Mouse (Mus musculus): ENCODE measurements around the gene Mfap2. TPM values are rescaled to one million over a fixed set of nuclear protein-coding genes. Genes with fewer than 3 reads are reported as not detected.

The Mfap2 gene
- polyA plus RNA-seq (2014; fragmentation: Nextera tagmentation; extraction: Ambion mirVana) = 107 and 128 TPM in 2 replicates

DNA sequence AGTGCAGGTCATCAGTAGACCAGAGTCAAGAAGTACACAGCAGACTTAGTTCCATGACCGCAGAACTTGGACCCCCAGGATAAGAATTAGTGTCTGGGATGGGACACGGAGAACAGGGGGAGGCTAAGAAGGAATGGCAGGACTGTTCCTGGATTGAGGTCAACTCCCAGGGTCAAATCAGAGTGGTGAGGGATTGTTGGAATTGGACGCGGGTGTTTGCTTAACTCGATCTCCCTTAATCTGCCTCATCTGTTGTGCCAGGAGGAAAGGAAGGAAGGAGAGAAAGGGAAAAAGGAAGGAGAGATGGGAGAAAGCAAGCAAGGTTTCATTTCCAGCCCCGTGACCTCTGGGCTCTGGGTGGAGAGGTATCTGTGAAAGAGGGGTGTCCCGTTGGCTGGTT is at the start of gene Mfap2:
Gene Mfap2 (plus strand): TSS at position 301 of the 400 bp plus-strand sequence.
- Histone ChIP-seq H3K4me3 (ENCODE audit: low read depth, low read length) (peak within 1 kb of the TSS; percentile 51), H3K4me1 (replicated peaks; ENCODE audit: control insufficient read depth, insufficient read depth, low read length) (peaks cover 16% of the 10 kb centered on the region), H3K27me3 (replicated peaks; ENCODE audit: control insufficient read depth, insufficient read depth, low read length) (peaks cover 16% of the 10 kb centered on the region), H3K9ac (ENCODE audit: low read depth, low read length) (peak within 1 kb of the TSS; percentile 58), H3K4me2 (peak within 1 kb of the TSS; percentile 66), H3K9me3 (ENCODE audit: control insufficient read depth, low read length) (no peaks in the 10 kb centered on the region), H3K36me3 (ENCODE audit: control insufficient read depth, insufficient read depth, low read length) (peaks cover 16% of the 10 kb centered on the region), H3K27ac (ENCODE audit: low read depth, low read length) (peak within 1 kb of the TSS; percentile 17; the same call in 1 of the 2 replicates)
- no peak for DNase-seq (ENCODE audit: low spot score)
- no peak for ATAC-seq (replicated peaks; ENCODE audit: low FRiP score)
- 23% methylated on average over 7 of the region's 7 CpGs for WGBS

DNA sequence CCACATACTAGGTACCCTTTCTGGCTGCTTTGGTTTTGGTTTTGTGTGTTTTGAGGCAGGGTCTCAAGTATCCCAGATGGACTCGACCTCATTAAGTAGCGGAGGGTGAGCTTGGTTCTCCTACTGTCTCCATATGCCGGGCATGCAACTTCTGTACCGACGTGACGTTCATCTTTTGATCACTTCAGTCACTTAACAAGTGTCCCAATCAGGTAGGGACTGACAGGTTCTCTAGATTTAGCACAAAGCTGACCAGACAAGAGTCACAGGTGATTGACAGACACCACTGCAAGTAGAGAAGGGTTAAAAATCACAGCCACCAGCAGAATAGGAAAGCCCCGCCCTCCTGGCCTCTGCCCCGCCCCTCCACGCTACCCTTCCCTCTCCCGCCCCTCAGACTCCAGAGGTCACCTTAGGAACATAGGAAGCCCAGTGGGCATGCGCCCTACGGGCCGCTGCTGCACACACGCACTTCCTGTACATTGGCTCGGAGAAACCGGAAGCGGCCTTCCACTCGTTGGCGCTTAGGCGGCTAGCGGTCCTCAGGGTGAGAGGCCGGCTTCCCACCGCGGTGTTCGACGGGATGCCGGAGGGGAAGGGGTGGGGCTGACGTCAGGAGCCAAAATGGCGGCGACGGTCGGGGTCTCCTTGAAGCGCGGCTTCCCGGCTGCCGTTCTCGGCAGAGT is 49.3 kb upstream of the Mfap2 start, which contains the start of gene Sdhb:
Gene Sdhb (plus strand): TSS at position 423 of the 686 bp plus-strand sequence.
- H3K4me2 ChIP-seq = peak within 1 kb of the TSS; percentile 70
- H3K9ac ChIP-seq (ENCODE audit: low read depth, low read length) = peak within 1 kb of the TSS; percentile 92
- no peaks in the 10 kb centered on the region for H3K36me3 ChIP-seq (ENCODE audit: control insufficient read depth, insufficient read depth, low read length)
- peak within 1 kb of the TSS; percentile 67; the same call in 1 of the 2 replicates for H3K27ac ChIP-seq (ENCODE audit: low read depth, low read length)
- peak; percentile 94 for DNase-seq (ENCODE audit: low spot score)
- peaks cover 21% of the 10 kb centered on the region for H3K4me1 ChIP-seq (replicated peaks; ENCODE audit: control insufficient read depth, insufficient read depth, low read length)
- H3K4me3 ChIP-seq (ENCODE audit: low read depth, low read length) = peak within 1 kb of the TSS; percentile 92
- no peaks in the 10 kb centered on the region for H3K9me3 ChIP-seq (ENCODE audit: control insufficient read depth, low read length)
- 5% methylated on average over 37 of the region's 37 CpGs for WGBS
- H3K27me3 ChIP-seq (replicated peaks; ENCODE audit: control insufficient read depth, insufficient read depth, low read length) = 0 out of 2 replicates have a peak, but pooled peaks cover 5% of the 10 kb centered on the region
- ATAC-seq (replicated peaks; ENCODE audit: low FRiP score) = peak; percentile 96

DNA sequence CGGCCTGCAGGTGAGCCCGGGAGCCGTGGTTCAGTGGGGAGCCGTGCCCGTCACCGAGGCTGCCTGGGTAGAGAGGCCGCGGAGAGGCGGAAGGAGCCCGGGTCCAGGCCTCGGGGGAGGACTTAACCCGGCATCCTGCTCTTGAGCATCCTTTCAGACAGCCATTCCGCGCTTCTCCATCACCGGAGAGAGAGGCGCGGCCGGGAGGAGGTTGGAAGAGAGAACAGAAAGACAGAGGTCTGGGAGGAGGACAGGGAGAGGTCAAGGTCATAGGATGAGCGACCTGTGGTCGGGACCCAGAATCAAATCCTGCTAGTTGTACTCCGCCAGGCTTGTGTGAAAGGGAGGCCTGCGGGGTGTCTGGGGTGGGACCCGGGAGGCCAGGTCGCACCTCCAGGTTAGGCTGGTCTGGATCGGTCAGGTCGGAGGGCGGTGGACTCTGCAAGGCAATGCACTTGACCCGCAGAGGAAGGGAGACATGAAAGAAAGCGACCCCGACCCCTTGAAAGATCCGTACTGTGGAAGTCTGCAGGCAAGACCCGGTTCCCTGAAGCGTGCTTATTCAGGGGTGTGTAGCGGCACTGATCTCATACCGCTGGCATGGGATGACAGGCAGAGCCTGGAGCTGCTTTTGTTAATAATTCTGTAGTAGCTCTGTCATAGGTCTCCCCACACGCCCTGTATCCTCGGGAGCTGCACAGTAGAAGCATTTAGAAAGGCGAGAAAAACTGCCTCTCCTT is 48.6 kb upstream of the Mfap2 start:
- Histone ChIP-seq H3K36me3 (ENCODE audit: control insufficient read depth, insufficient read depth, low read length) (peaks cover 2% of the 10 kb centered on the region; the same call in 1 of the 2 replicates), H3K9me3 (ENCODE audit: control insufficient read depth, low read length) (no peaks in the 10 kb centered on the region), H3K4me3 (ENCODE audit: low read depth, low read length) (peak overlapping the region; percentile 92), H3K27ac (ENCODE audit: low read depth, low read length) (peak overlapping the region; percentile 67; the same call in 1 of the 2 replicates), H3K4me1 (replicated peaks; ENCODE audit: control insufficient read depth, insufficient read depth, low read length) (peaks cover 23% of the 10 kb centered on the region), H3K4me2 (peak overlapping the region; percentile 70), H3K9ac (ENCODE audit: low read depth, low read length) (peak overlapping the region; percentile 92), H3K27me3 (replicated peaks; ENCODE audit: control insufficient read depth, insufficient read depth, low read length) (0 out of 2 replicates have a peak, but pooled peaks cover 4% of the 10 kb centered on the region)
- DNase-seq (ENCODE audit: low spot score) (peak; percentile 59), ATAC-seq (replicated peaks; ENCODE audit: low FRiP score) (peak; percentile 10; the same call in 1 of the 2 replicates)
- 1% methylated on average over 38 of the region's 38 CpGs for WGBS

DNA sequence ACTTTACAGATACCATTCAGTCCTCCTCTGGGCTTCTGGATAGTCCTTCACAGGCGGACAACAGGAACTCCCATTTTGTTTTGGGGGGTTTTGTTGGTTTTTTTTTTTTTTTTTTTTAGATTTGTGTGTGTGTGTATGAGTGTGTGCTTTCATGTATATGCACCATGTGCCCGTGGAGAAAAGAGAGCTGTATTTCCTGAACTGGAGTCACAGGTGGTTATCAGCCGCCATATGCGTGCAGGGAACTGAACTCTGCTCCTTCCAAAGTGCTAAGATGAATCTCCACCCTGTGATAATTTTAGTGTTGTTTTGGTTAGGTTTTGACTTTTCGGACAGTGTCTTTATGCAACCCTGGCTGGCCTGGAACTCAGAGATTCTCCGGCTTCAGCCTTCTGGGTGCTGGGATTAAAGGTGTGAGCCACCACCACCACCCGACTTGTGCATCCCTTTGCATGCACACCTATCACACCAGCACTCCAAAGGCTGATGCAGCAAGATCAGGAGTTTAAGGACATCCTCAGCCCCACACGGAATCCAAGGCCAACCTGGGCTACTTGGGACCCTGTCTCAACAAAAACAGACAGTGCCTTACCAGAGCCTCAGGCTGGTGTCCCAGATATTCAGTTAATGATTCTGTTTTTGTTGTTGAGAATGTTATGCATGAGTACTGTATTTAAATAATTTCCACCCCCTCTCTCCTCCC is 47.9 kb upstream of the Mfap2 start:
- Histone ChIP-seq H3K27ac (ENCODE audit: low read depth, low read length) (0 out of 2 replicates have a peak overlapping the region, but pooled peaks have one; percentile 40), H3K4me3 (ENCODE audit: low read depth, low read length) (peak overlapping the region; percentile 92), H3K9me3 (ENCODE audit: control insufficient read depth, low read length) (no peaks in the 10 kb centered on the region), H3K36me3 (ENCODE audit: control insufficient read depth, insufficient read depth, low read length) (peaks cover 2% of the 10 kb centered on the region; the same call in 1 of the 2 replicates), H3K27me3 (replicated peaks; ENCODE audit: control insufficient read depth, insufficient read depth, low read length) (no peaks in the 10 kb centered on the region), H3K9ac (ENCODE audit: low read depth, low read length) (peak overlapping the region; percentile 92), H3K4me2 (peak overlapping the region; percentile 70), H3K4me1 (replicated peaks; ENCODE audit: control insufficient read depth, insufficient read depth, low read length) (peaks cover 23% of the 10 kb centered on the region)
- 53% methylated on average over 8 of the region's 8 CpGs for WGBS
- ATAC-seq (replicated peaks; ENCODE audit: low FRiP score) = no peak
- no peak for DNase-seq (ENCODE audit: low spot score)

DNA sequence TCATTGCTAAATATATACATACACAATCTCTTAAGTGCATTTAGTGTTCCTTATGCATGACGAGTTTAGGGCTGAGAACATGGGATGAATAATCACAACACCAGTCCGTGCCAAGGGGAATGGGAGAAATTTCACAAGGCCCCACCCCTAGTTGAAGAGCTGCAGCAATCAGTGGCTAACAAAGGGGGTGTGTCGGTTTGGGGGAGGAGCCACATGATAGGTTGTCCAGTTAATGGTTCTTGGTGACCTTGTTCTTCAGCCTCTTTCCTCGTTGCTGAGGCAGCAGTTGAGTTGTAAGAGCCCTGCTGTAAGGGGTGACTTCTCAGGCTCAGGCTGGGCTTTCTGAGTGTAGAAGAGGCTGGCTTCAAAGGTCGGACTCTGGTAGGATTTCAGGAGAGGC is 47.3 kb upstream of the Mfap2 start:
- Histone ChIP-seq H3K36me3 (ENCODE audit: control insufficient read depth, insufficient read depth, low read length) (peaks cover 2% of the 10 kb centered on the region; the same call in 1 of the 2 replicates), H3K4me2 (peak overlapping the region; percentile 70), H3K9me3 (ENCODE audit: control insufficient read depth, low read length) (no peaks in the 10 kb centered on the region), H3K9ac (ENCODE audit: low read depth, low read length) (no peak overlapping the region), H3K27ac (ENCODE audit: low read depth, low read length) (no peak overlapping the region), H3K4me1 (replicated peaks; ENCODE audit: control insufficient read depth, insufficient read depth, low read length) (peaks cover 20% of the 10 kb centered on the region), H3K4me3 (ENCODE audit: low read depth, low read length) (no peak overlapping the region), H3K27me3 (replicated peaks; ENCODE audit: control insufficient read depth, insufficient read depth, low read length) (no peaks in the 10 kb centered on the region)
- ATAC-seq (replicated peaks; ENCODE audit: low FRiP score) (no peak), DNase-seq (ENCODE audit: low spot score) (no peak)
- 36% methylated on average over 5 of the region's 5 CpGs for WGBS

DNA sequence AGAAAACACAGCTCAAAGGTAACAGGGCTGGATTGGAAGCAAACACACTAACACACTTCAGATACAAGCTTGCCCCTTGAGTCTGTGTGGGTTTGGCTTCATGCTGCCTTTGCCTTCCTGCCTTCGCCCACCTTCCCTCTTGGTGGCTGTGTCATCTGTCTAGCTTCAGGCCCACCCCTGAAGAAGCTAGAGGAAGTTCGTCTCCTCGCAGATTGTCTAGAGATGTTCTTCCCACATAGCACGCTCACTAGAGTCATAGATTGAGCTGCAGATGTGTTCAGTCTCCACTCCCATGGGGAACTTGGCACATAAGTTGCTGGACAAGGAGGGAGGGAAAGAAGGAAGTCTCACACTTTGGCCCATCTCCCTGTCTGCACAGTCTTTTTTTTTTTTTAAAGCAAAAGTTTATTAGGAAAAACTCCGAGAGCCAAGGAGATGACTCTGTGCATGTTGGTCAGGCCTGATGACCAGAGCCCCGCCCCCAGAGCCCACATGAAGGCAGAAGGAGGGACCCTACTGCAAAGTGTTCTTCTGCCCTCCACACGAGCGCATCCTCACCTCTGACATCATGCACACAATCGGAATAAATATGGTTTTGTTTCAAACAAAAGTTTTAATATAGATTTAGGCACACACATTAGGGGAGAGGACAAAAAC is 46.1 kb upstream of the Mfap2 start:
- 76% methylated on average over 9 of the region's 9 CpGs for WGBS
- Histone ChIP-seq H3K27ac (ENCODE audit: low read depth, low read length) (no peak overlapping the region), H3K4me1 (replicated peaks; ENCODE audit: control insufficient read depth, insufficient read depth, low read length) (peaks cover 20% of the 10 kb centered on the region), H3K27me3 (replicated peaks; ENCODE audit: control insufficient read depth, insufficient read depth, low read length) (no peaks in the 10 kb centered on the region), H3K9ac (ENCODE audit: low read depth, low read length) (no peak overlapping the region), H3K4me3 (ENCODE audit: low read depth, low read length) (no peak overlapping the region), H3K9me3 (ENCODE audit: control insufficient read depth, low read length) (no peaks in the 10 kb centered on the region), H3K4me2 (no peak overlapping the region), H3K36me3 (ENCODE audit: control insufficient read depth, insufficient read depth, low read length) (peaks cover 2% of the 10 kb centered on the region; the same call in 1 of the 2 replicates)
- ATAC-seq (replicated peaks; ENCODE audit: low FRiP score) (no peak), DNase-seq (ENCODE audit: low spot score) (no peak)

DNA sequence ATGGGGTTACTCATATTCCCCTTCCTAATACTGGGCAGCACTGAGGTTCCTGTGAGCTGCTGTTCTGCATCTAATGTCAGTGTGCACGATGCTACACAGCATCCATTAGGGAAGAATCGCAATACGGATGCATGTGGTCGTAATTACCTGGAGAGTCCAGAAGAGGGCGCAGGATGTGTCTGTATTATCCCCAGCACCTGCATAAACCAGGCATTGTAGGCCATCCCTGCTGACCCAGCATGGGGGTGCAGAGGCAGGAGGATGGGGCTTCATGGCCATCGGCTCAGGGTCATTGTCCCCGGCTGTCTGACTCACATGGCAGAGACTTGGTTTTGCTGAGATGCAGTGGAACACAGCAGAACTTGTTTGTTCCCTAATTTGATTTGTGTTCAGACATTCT is 45.6 kb upstream of the Mfap2 start:
- Histone ChIP-seq H3K9ac (ENCODE audit: low read depth, low read length) (no peak overlapping the region), H3K4me1 (replicated peaks; ENCODE audit: control insufficient read depth, insufficient read depth, low read length) (peaks cover 20% of the 10 kb centered on the region), H3K27me3 (replicated peaks; ENCODE audit: control insufficient read depth, insufficient read depth, low read length) (no peaks in the 10 kb centered on the region), H3K27ac (ENCODE audit: low read depth, low read length) (no peak overlapping the region), H3K4me3 (ENCODE audit: low read depth, low read length) (no peak overlapping the region), H3K4me2 (no peak overlapping the region), H3K36me3 (ENCODE audit: control insufficient read depth, insufficient read depth, low read length) (peaks cover 2% of the 10 kb centered on the region; the same call in 1 of the 2 replicates), H3K9me3 (ENCODE audit: control insufficient read depth, low read length) (no peaks in the 10 kb centered on the region)
- ATAC-seq (replicated peaks; ENCODE audit: low FRiP score) = no peak
- peak; percentile 62 for DNase-seq (ENCODE audit: low spot score)
- WGBS = 29% methylated on average over 7 of the region's 7 CpGs
